Comparison of ENCODE assay signal across 18 mouse cellular contexts in the genomic region with DNA sequence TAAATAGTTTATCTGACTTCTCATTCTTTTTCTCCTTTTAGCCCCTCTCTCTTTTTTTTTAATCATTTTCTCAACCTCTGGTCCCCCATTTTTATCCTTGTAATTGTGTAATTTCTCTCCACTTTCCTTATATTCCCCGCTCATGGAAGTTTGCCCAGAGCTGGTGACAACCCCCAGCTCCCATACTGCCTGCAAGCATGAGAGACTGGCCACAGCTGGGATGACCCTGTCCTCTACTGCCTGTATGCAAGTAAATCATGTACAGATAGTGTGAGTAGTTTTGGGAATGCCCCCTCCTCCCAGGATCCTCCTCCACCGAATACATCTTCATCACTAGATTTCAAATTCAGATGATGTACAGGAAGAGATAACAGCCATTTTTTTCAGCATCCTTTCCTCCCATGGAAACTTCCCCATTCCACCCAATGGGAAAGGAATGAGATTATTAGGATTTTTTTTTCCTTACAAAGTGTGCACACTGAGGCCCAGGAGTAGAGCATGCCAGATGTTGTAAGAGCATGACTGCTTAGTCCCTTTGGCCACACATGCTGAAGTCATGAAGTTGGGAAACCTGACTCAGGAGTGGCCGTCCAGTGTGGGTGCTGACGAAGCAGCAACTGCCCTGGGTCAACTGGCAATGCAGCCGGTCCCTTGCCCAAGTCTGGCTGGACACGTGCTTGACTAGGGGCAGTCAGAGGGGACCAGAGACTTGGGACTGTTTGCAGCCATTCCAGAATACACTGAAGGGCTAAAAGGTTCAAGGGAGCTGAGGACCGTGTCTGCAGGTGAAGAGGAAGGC.
DNase-seq lines count a peak whose midpoint lies in the region; ATAC-seq lines count a peak whose summit lies in the region.
"Had no signal": no experiment of that assay in that cellular context is flagged by ENCODE, and none has a peak within 500 bp of the region (broad histone marks: within the 10 kb centered on the region; RNA-seq: fewer than 3 reads in every experiment).

No protein-coding gene starts in this region.

- WGBS in lung, embryonic 16.5 days: 39% methylated on average over 7 of the region's 7 CpGs

- H3K27me3 ChIP-seq in lung, embryonic 16.5 days (ENCODE audit: control insufficient read depth, insufficient read depth, low read depth, low read length): no peaks in the 10 kb centered on the region
- H3K27me3 ChIP-seq: embryonic facial prominence, embryonic 12.5 days; heart, embryonic 15.5 days; hindbrain, embryonic 15.5 days had no signal

- peak; percentile 79 for ATAC-seq in lung, embryonic 16.5 days (ENCODE audit: low read depth)
- ATAC-seq in CD4-positive, CD25-positive, alpha-beta regulatory T cell, adult 4 months: no peak

- peaks cover 8% of the 10 kb centered on the region for H3K4me1 ChIP-seq in lung, embryonic 16.5 days (replicated peaks; ENCODE audit: control insufficient read depth, insufficient read depth, low read length)
- H3K4me1 ChIP-seq: hindbrain, embryonic 15.5 days had no signal

- no peak overlapping the region for H3K27ac ChIP-seq in lung, embryonic 16.5 days (ENCODE audit: low read length)
- H3K27ac ChIP-seq: forebrain, embryonic 10.5 days; heart, embryonic 15.5 days; hindbrain, embryonic 15.5 days had no signal

- peak; percentile 16 to 26 for DNase-seq in heart, adult 9 months (ENCODE audit: low spot score in 2 of 2)
- DNase-seq in heart, postnatal 4 days: no peak
- DNase-seq in lung, postnatal 36 days: no peak
- peak; percentile 32 for DNase-seq in NIH3T3 (ENCODE audit: low read depth)
- peak; percentile 56 to 59 for DNase-seq in adrenal gland, postnatal 36 days
- DNase-seq in frontal cortex, adult 2 months (ENCODE audit: extremely low spot score in 1 of 2, low spot score in 1 of 2): no peak
- DNase-seq: cerebellum, postnatal 25 days; kidney, postnatal 14 days; layer of hippocampus, adult 9-11 months; thymus, adult 18-20 months had no signal

- H3K9me3 ChIP-seq in lung, embryonic 16.5 days (ENCODE audit: control insufficient read depth, low read length): no peaks in the 10 kb centered on the region
- H3K9me3 ChIP-seq: embryonic facial prominence, embryonic 12.5 days; forebrain, embryonic 10.5 days; heart, embryonic 15.5 days; hindbrain, embryonic 15.5 days; megakaryocyte, embryonic 14.5 days had no signal

- no peak overlapping the region for H3K4me2 ChIP-seq in lung, embryonic 16.5 days (ENCODE audit: low read depth, low read length)
- H3K4me2 ChIP-seq: embryonic facial prominence, embryonic 12.5 days; heart, embryonic 15.5 days; hindbrain, embryonic 15.5 days; liver, embryonic 11.5 days had no signal

- no peak overlapping the region for H3K9ac ChIP-seq in lung, embryonic 16.5 days (ENCODE audit: low read length)
- H3K9ac ChIP-seq: embryonic facial prominence, embryonic 12.5 days; heart, embryonic 15.5 days; hindbrain, embryonic 15.5 days had no signal

- no peaks in the 10 kb centered on the region for H3K36me3 ChIP-seq in lung, embryonic 16.5 days (ENCODE audit: control insufficient read depth, insufficient read depth, low read length)
- H3K36me3 ChIP-seq: embryonic facial prominence, embryonic 12.5 days; forebrain, embryonic 10.5 days; heart, embryonic 15.5 days; hindbrain, embryonic 15.5 days had no signal

- no peak overlapping the region for H3K4me3 ChIP-seq in lung, embryonic 16.5 days (ENCODE audit: low read length)
- H3K4me3 ChIP-seq: embryonic facial prominence, embryonic 12.5 days; forebrain, embryonic 10.5 days; heart, embryonic 15.5 days; hindbrain, embryonic 15.5 days; megakaryocyte, embryonic 14.5 days had no signal

Comparison
In these comparisons a context has a peak if more than half of its experiments do, and no peak if none do; other contexts are left out.
1. DNase-seq: peak in heart, adult 9 months (2 of 2), NIH3T3 (single experiment) and adrenal gland, postnatal 36 days (2 of 2); none in heart, postnatal 4 days (single experiment), lung, postnatal 36 days (single experiment) and frontal cortex, adult 2 months (0 of 2).